Mouse (Mus musculus): ENCODE measurements around the gene Abhd16b. TPM values are rescaled to one million over a fixed set of nuclear protein-coding genes. Genes with fewer than 3 reads are reported as not detected.

Gene Abhd16b
- total RNA-seq, 2 experiments from 2014 or later: not detected

DNA sequence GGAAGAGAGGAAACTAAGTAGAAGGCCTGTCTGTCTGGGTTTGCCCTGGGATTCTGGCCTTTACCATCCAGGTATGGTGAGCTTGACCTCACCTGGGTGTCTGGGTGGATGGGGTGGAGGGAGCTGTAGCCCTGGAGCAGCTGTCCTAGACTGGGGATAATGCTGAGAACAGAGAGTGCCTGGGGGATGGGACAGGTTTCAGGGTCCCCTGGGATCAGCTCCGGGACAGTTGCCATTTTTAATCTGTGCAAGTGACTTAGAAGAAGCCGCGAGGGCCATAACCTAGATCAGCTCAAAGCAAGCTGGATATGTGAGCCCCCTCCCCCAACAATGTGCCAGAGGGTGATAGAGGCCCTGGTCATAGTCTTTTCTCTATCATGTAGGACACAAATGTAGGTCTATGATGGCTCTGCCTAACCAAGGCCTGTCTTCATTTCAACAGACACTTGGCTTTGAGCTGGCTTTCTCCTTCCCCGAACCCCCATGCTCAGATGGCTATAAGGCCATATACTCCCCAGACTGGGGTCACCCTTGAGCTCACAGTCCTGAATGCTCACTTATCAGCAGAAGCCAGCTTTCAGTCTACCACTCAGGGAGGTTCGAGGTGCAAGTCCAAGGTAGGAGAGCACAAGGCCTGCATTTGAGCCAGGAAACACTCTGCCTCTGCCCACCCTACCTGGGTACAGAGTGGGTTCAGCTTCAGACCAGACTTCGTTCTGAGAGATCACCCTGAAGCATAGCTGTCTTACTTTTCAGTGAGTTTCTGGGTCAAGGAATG, 8.4 kb upstream of the Abhd16b start:
- intact Hi-C loops (cut with DNase I): no loop called here

DNA sequence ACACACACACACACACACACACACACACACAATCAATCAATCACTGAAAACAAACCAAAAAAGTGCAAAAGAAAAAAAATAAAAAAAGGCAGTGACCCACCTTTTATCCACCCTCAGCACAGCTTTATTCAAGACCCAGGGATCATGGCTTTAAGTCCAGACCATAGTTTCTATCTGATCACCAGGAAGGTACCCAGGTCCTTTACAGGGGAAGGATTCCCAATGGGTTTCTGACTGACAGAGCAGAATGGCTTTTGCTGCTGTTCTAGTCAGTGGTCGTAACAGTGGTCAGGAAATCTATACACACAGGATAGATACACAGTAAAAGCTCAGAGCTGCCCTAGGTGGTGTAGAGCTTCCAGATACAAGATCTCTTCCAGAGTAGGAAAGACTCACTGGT, 7.3 kb upstream of the Abhd16b start:
- intact Hi-C loops (cut with DNase I): no loop called here
- DNase-seq: no peak

More for the DNA sequence above, 8.4 kb upstream of the Abhd16b start:
- DNase-seq: peak in 1 of 2 experiments; percentile 41

DNA sequence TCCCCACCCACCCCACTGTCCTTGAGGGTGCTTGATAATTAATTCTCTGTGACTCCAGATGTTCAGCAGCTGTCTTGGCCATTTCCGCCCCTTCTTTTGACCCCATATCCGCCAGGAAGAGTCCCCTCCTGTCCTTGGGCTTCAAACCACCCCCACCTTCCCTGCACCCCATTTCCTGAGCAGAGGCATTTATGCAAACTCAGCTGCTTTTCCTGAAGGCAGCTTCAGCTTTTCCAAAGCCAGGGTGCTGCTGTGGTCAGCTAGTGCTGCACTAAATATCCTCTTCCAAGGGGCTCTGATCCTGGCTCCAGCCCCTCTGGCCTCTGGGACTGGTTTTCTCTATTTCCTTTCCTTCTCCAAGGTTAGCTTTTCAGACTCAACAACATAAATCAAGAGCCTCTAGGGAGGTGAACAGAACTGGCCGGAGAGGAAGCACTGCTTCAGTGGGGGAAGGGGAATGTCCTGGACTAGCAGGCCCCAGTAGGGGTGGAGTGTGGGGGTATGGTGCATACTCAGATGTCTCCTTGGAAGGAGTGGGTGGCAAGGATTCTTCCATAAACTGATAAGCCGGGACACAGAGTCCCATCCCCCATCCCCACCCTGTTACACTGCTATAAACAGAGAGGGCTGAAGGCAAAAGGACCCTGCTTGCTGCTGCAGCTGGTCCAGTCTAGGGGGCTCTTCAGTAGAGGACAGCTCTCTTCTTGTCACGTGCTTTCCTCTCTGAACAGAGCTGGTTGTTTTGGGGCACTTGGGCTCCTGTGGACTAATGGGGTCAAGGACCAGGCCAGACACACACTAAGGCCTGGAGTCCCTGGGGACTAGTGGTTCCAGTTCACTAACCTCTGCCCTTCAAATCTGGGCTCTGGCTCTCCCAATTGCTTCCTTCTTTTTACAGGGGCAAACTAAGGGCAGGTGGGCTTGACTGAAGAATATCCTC, 5.4 kb upstream of the Abhd16b start:
- DNase-seq: peak; percentile 69 to 73
- intact Hi-C loops (cut with DNase I): no loop called here

DNA sequence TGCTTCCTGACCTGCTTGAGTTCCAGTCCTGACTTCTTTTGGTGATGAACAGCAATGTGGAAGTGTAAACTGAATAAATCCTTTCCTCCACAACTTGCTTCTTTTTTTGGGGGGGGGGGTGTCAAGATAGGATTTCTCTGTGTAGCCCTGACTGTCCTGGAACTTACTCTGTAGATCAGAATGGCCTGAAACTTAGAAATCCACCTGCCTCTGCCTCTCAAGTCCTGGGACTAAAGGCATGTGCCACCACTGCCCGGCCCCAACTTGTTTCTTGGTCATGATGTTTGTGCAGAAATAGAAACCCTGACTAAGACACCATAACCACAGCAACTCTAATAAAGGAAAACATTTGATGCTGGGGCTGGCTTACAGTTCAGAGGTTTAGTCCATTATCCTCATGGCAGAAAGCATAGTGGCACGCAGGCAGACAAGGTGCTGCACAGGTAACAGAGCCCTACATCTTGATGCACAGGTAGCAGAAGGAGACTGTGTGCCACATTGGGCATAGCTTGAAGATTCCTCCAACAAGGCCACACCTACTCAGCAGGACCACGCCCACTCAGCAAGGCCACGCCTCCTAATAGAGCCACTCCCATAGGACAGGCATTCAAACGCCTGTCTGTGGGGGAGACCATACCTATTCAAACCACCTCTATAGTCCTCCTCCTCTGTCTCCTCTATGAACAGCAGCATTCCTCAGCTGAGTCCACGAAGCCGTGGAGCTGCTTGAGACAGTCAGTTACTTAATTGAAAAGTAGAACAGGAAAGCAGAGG, 1.4 kb upstream of the Abhd16b start:
- DNase-seq: peak in 1 of 2 experiments; percentile 32
- intact Hi-C loops (cut with DNase I): no loop called here

DNA sequence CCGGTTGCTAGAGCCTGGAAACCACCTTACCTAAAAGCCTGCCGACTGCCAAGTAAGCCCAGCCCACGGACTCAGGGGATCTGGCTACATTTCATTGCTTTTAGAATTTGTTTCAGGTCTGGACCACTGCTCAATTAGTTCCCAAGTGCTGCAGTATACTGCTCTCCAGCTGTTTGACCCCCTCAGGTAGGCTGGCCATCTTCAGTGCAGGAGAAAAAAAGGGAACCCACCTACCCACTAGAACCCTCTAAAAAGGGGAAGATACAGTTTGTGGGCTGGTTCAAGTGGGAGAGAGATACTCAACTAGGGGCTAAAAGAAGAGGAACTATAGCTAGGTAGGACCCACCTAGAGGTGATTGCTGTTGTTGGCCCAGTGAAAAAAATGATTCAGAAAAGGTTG, 800 bp upstream of the Abhd16b start:
- DNase-seq: no peak
- intact Hi-C loops (cut with DNase I): no loop called here

DNA sequence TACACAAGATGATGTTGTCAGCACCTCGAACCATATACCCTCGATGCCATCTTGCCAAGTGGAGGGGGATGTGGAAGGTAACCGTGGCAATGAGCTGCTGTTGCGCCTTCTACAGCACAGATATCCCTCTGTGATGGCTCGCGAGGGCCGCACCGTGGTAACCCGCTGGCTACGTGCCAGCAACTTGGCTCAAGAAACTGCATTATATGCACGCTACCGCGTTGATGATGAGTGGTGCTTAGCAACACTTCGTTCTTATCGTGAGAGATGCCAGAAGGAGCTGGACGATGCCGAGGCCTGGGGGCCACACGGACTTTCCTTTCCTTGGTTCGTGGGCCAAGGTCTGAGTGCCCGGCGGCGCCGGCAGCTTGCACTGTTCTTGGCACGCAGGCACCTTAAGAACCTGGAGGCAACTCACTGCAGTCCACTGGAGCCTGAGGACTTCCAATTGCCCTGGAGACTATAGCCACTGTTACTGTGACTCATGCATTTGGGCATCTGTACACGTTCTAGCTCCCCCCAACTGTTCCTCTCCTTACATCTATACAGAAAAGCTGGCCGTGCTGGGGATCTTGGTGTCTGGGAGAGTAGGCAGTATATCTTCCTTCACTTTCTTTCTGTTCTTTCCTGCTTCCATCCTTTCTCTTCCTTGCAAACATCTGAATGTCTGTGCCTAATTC, 1.4 kb downstream of the Abhd16b start:
- no peak for DNase-seq
- intact Hi-C loops (cut with DNase I): no loop called here

DNA sequence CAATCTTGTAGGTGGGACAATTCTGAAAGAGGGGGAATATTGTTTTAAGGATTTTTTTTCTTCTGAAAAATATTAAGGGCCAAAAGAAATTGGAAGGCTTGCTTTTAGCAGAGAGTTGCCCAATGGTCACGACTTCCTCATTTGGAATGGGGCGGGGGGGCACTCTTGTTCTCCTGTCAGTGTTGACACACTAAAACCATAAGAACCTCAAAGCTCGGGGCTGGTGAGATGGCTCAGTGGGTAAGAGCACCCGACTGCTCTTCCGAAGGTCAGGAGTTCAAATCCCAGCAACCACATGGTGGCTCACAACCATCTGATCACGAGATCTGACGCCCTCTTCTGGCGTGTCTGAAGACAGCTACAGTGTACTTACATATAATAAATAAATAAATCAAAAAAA, 2.8 kb downstream of the Abhd16b start:
- DNase-seq: peak in 1 of 2 experiments; percentile 15

DNA sequence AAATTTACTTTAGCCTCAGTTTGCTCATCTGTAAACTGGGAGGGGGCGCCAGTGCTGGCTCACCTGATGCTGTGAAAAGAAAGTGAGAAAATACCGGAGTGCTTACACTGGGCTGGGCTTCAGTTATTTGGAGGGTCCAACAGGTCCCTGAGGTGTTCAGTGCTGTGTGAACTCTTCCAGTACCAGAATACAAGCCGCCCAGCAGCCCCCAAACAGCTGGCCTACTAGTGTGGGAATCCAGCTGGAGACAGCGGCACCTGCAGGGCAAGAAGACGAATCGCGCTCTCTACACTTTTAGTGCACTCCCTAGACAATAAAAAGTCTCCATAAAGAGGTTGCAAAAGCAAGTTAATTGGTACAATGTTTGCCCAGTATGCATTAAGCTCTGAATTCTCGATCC, 3.3 kb downstream of the Abhd16b start:
- DNase-seq: peak; percentile 76 to 85
- intact Hi-C loops (cut with DNase I): loop anchor here (2.0 to 5.0 kb wide), 3 partner anchors 37 to 309 kb away; partner anchors contain the start of genes Ppdpf and Zbtb46

More for the DNA sequence above, 2.8 kb downstream of the Abhd16b start:
- intact Hi-C loops (cut with DNase I): loop anchor here (2.0 to 5.0 kb wide), 3 partner anchors 37 to 309 kb away; partner anchors contain the start of genes Ppdpf and Zbtb46

DNA sequence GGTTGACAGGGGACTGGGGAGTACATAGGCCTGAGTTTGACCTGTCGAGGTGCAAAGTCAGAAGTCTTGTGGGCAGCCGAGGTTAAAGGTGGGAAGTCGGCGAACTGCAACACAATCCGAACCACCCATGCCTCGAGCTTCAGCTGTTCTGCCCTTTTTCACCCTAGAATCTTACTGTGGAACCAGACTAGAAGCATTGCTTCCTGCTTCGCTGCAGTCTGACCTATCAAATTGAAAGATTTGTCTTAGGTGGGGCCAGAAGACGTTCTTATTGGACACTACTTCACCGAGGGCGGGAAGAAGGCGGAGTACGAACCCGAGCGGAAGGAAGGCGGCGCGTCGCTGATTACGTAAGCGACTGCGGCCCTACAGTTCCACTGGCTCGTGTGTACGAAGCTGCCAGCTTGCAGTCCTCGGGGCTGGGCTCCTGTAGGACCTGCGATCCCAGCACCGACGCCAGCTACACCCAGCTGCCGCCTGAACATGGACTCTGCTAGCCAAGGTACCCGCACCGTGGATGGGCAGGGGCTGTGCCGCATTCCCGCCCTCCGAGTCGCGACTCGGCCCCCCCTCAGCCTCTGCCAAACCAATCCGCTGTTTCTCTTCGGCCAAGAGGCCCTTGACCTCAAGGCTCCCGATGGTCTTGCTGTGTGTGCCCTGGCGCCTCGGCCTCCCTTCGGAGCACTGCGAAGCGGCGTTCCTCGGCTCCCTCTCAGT, 4.0 kb downstream of the Abhd16b start, which contains the start of gene Tpd52l2:
TSS of gene Tpd52l2 (plus strand) at position 312 of the 717 bp plus-strand sequence.
- peak; percentile 96 for DNase-seq
- intact Hi-C loops (cut with DNase I): loop anchor here (1.0 to 5.0 kb wide), 4 partner anchors 38 to 310 kb away; partner anchors contain the start of genes Ppdpf and Zbtb46

DNA sequence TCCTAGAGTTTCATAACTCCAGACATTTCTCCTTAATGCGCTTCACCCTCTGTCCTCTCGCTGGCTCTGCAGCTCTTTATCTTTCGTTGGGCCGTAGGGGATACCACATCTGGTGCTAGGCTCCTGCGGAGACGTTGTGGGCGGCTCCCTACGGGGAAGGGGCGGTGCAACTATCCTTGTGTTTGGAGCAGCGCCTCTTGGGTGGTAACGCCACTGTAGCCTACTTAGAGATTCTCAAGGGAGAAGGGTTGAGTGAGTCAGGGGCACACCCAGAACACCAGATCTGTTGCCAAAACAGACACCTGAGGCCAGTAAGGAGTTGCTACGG, 4.5 kb downstream of the Abhd16b start:
- intact Hi-C loops (cut with DNase I): loop anchor here (1.0 to 5.0 kb wide), 4 partner anchors 39 to 310 kb away; partner anchors contain the start of genes Ppdpf and Zbtb46
- peak; percentile 73 to 75 for DNase-seq

DNA sequence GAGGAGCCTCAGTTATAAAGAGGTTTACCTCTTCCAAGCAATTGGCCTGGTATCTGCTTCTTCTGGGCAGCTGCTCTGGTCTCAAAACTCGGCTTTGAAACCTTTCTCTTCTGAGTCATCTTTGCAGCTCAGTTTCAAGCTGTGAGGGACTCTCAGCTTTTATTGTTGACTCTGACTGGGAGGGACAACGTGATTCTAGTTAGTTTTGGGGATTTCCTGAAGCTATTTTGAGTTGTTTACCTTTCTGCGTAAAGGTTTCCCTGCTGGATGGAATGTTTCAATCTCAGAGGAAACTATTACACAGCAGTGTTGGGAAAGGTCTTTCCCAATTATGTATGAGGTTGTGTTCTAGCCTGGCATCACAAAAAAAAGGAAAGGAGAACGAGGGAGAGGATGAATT, 5.6 kb downstream of the Abhd16b start:
- intact Hi-C loops (cut with DNase I): loop anchor here (5.0 kb wide), 1 partner anchor 311 kb away; the partner anchor contains the start of gene Ppdpf
- no peak for DNase-seq

DNA sequence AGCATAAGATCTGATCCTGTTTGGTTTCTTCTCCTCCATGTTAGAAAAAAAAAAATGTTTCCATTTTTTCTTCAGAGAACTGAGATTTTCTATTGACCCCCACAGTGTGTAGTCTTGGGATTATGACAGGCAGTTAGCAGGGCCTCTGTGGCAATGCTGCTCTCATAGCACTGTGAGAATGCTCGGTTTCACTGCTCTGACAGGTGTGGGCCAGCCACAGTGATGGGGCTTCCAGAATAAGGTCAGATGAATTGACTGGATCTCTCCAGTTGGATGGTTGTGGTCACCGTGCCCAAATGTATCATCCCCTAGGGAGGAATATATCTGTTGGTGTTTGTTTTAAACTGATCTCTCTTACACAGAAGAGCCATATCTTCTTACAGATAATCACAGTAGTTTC, 16.2 kb downstream of the Abhd16b start:
- intact Hi-C loops (cut with DNase I): no loop called here
- DNase-seq: no peak

DNA sequence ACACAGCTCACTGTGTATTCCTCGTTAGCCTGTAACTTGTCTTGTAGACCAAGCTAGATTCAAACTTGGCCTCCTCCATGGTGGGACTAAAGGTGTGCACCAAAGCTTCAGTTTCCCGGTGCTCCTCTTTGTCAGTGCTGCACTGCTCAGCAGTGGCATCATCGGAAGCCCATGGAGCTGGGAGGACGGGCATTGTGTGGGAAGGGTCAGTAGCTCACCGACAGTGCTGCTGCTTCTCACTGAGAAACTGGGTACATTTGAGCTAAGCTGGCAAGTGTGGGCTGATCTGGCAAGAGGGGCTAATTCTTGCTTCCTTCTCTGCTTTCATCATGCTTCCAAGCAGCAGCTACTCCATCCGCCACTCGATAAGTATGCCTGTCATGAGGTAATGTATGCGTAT, 18.2 kb downstream of the Abhd16b start:
- DNase-seq: no peak
- intact Hi-C loops (cut with DNase I): no loop called here

DNA sequence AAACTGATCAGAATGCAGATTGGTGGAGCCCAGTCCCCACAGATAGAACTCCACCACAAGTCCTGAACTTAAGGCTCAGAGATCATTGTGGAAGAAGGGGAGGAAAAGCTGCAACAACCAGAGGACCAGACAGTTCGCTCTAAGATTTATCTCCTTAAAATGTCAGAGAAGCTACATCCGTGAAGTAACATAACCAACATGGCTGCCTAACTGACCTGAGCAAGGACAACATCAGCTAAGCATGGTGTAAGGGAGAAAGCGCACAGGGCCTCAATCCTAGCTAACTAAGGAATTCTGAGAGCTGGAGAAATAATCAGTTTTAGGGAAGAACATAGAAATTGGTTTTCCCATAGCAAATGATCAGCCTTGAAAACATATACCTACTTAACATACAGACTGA, 26.2 kb downstream of the Abhd16b start:
- intact Hi-C loops (cut with DNase I): no loop called here
- peak in 1 of 2 experiments; percentile 16 for DNase-seq

DNA sequence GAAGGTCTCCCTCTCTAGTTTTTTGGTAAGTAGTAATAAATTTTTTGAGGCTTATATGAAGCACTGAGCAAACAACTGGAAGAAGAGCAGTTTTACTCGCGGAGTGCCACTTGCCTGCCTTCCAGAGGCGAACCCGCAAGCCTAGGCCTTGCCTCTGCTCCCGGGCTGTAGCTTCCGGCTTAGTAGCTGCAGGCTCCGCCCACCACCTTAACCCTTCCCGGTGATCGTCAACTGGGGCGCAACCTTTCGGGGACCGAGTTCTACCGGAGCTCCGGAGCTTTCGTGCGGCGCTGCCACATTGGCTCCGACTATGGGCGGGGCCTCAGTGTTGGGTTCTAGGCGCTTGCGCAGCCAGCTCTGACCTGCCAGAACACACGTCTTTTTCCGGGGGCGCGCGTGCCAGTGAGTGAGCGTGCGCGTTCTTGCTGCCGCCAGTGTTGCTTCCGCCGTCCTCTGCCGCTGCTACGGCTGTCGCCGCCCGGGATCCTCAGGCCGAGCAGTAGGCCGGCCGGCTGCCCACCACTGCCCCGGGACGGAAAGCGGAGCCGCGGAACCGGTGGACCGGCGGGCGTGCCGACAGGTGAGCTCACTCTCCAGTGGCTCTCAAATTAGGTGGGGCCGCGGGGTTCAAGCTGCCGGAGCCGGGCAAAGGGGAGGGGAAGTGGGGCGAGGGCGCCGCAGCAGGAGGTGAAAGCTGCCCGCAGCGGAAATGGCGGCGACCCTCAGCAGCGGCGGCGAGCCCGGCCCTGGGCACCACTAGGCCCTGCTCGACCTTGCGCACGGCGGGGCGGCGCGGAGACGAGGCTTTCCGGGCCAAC, 27.3 kb downstream of the Abhd16b start, which contains the start of gene Dnajc5:
TSS of gene Dnajc5 (plus strand) at position 368 of the 818 bp plus-strand sequence.
- intact Hi-C loops (cut with DNase I): loop anchor here (2.0 kb wide), 3 partner anchors 50 to 62 kb away; partner anchors contain the start of gene Zbtb46
- DNase-seq: peak; percentile 98 to 99

DNA sequence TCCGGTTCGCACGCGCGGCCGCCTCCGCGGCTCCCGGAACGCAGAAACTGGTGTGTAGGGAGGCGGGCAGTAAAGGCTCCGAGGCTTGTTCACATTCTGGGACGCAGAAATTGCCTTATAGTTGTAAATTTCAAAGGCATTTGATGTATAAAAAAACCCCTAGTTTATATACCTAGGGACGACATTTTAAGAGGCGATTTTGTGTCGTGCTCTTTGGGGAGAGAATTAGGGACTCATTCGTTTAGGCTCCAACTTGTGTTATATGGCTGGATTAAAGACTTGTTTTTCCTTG, 27.9 kb downstream of the Abhd16b start:
- intact Hi-C loops (cut with DNase I): loop anchor here (2.0 kb wide), 3 partner anchors 50 to 62 kb away; partner anchors contain the start of gene Zbtb46

DNA sequence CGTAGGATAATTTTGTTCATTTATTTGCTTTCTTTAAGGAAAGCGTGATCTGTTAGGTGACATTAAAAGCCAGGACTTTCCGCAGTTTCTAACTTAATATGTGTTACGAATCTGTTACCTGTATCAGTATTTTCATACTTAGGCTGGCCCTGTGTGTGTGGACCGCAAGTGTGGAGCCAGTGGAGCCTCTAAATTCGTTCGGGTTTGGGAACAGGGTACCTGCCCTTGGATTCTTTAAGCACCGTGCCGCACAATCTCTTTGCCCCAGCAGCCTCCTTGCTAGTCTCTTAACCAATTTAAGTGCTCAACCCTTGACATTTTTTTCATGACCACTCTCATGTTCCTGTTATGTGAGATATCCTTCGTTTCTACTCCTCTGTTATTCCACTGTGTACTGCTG, 28.5 kb downstream of the Abhd16b start:
- no peak for DNase-seq
- intact Hi-C loops (cut with DNase I): loop anchor here (2.0 kb wide), 3 partner anchors 49 to 63 kb away; partner anchors contain the start of gene Zbtb46

More for the DNA sequence above, 27.9 kb downstream of the Abhd16b start:
- no peak for DNase-seq

DNA sequence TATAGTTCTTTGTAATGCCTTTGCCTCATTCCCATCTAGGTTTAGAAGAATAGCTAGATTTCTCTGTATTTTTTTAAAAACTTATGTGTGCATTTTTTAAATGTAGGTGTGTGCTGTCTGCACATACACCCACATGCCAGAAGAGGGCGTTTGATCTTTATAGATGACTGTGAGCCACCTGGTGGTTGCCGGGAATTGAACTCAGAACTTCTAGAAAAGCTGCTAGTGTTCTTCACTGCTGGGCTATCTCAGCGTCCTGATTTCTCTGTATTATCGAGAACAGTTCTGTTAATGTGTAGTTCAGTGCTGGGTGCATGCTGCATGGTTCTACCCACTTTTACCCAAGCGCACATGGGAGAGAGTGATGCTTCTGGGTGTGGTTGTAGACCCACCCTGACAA, 29.8 kb downstream of the Abhd16b start:
- DNase-seq: peak; percentile 17 to 47
- intact Hi-C loops (cut with DNase I): no loop called here

Data from heart, postnatal 10 days (tissue).